Mouse (Mus musculus): ENCODE results near the gene Hist1h2be. TPM values are rescaled to one million over a fixed set of nuclear protein-coding genes. Genes with fewer than 3 reads are reported as not detected.
"Not testable (repeated sequence)": the region's sequence is repeated elsewhere in the genome, so short reads cannot be mapped to it uniquely, and the experiment has no call there.

The Hist1h2be gene
- total and polyA plus RNA-seq, 2 experiments from 2014 or later = 0.82 to 253 TPM

DNA sequence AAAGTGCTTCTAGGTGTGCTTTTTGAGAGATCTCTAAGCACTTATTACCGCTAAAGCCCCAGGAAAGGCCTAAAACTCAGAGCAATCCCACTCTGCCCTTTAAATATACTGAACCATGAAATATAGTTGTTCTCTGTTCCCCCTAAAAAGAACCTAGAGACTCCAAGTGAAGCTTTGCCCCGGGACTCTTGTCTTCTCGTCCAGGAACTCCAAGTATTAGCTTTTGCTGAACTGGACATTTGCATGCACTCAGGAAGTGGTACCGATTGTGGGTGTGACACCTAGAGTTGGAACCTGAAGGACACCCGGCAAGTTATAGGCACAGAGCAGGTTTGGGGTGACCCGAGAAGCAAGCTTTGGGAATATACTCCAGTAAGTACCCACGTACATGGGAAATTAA is 29.7 kb downstream of the Hist1h2be start:
- Histone ChIP-seq H3K4me3 (ENCODE audit: low read depth, low read length) (no peak overlapping the region), H3K27ac (ENCODE audit: low read depth) (no peak overlapping the region), H3K9ac (replicated peaks; ENCODE audit: low read depth, low read length) (no peak overlapping the region), H3K9me3 (replicated peaks; ENCODE audit: control insufficient read depth, low read length) (no peaks in the 10 kb centered on the region), H3K4me2 (ENCODE audit: low read depth, low read length) (no peak overlapping the region), H3K4me1 (ENCODE audit: control insufficient read depth, insufficient read depth) (0 out of 2 replicates have a peak, but pooled peaks cover 4% of the 10 kb centered on the region), H3K36me3 (replicated peaks; ENCODE audit: control insufficient read depth, insufficient read depth, low read length) (no peaks in the 10 kb centered on the region), H3K27me3 (ENCODE audit: control insufficient read depth, insufficient read depth, low read length) (no peaks in the 10 kb centered on the region)
- WGBS = 89% methylated on average over 7 of the region's 7 CpGs
- ATAC-seq (ENCODE audit: insufficient read depth, low read depth) = no peak
- TF ChIP-seq EP300 (IDR thresholded peaks at IDR 0.05; ENCODE audit: low read depth) = no peak
- TF ChIP-seq CTCF (IDR thresholded peaks at IDR 0.05; ENCODE audit: low read depth) = no peak
- no peak for DNase-seq (ENCODE audit: low spot score)

DNA sequence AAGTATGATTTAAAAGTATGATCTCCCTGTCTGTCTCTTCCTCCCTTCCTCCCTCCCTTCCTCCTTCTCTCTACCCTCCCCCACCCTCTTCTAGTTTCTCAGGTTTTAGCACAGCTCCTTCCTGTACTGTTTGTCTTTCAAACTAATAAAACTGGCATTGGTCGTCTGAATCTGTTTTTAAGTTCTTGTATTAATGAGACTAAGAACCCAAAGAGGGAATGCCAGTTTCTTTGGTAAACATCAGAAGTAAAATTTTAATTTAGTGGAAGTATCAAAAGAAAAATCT is 34.0 kb downstream of the Hist1h2be start:
- Histone ChIP-seq H3K9ac (replicated peaks; ENCODE audit: low read depth, low read length) (peak overlapping the region; percentile 64), H3K27ac (ENCODE audit: low read depth) (peak overlapping the region; percentile 99), H3K4me2 (ENCODE audit: low read depth, low read length) (peak overlapping the region; percentile 74), H3K9me3 (replicated peaks; ENCODE audit: control insufficient read depth, low read length) (no peaks in the 10 kb centered on the region), H3K36me3 (replicated peaks; ENCODE audit: control insufficient read depth, insufficient read depth, low read length) (no peaks in the 10 kb centered on the region), H3K4me1 (ENCODE audit: control insufficient read depth, insufficient read depth) (peaks cover 21% of the 10 kb centered on the region; the same call in 1 of the 2 replicates), H3K27me3 (ENCODE audit: control insufficient read depth, insufficient read depth, low read length) (no peaks in the 10 kb centered on the region), H3K4me3 (ENCODE audit: low read depth, low read length) (peak overlapping the region; percentile 62)
- peak; percentile 5 for DNase-seq (ENCODE audit: low spot score)
- no peak for ATAC-seq (ENCODE audit: insufficient read depth, low read depth)
- WGBS = 10% methylated on average over 1 of the region's 1 CpGs
- TF ChIP-seq EP300 (IDR thresholded peaks at IDR 0.05; ENCODE audit: low read depth) (no peak), CTCF (IDR thresholded peaks at IDR 0.05; ENCODE audit: low read depth) (no peak)

DNA sequence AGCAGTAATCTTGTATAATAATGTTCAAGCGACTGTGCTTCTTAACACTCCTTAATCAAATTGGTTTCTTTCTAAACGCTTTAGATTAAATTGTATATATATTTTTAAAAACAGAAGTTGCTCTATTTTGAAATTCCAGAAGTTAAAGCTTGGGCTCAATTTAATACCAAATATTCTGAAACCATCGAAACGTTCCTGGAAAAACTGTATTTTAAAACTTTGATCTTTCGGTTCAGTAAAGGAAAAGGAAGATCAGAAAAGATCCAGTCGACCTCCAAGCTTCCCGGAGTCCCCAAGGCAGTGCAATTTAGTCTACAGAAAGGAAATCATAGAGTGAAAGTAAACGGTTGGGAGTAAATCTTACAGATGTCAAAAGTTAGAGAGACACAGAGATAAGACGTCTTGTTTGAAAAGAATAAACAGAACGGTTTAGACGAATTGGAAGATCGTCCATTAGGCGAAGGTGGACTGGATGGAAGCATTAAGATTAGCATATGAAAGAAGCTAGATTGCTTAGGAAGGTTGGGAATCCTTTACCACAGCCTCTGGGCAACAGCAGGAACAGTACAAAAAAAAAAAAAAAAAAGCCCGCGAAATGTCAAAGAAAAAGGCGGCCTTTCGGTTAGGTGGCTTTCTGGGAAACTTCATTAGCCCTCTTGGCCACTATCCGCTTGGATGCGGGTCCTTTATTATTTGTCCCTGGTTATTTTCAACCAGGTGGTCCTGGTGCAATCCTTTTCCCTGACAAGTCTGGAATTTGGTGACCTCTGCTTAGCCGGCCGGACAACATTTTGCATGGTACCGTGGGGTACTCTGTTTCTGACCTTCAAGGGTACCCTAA is 34.6 kb downstream of the Hist1h2be start:
- peak overlapping the region; percentile 62 for H3K4me3 ChIP-seq (ENCODE audit: low read depth, low read length)
- H3K27ac ChIP-seq (ENCODE audit: low read depth) = peak overlapping the region; percentile 99
- ATAC-seq (ENCODE audit: insufficient read depth, low read depth) = no peak
- H3K9me3 ChIP-seq (replicated peaks; ENCODE audit: control insufficient read depth, low read length) = no peaks in the 10 kb centered on the region
- peaks cover 24% of the 10 kb centered on the region; the same call in 1 of the 2 replicates for H3K4me1 ChIP-seq (ENCODE audit: control insufficient read depth, insufficient read depth)
- H3K36me3 ChIP-seq (replicated peaks; ENCODE audit: control insufficient read depth, insufficient read depth, low read length) = no peaks in the 10 kb centered on the region
- no peaks in the 10 kb centered on the region for H3K27me3 ChIP-seq (ENCODE audit: control insufficient read depth, insufficient read depth, low read length)
- peak overlapping the region; percentile 64 for H3K9ac ChIP-seq (replicated peaks; ENCODE audit: low read depth, low read length)
- 2% methylated on average over 22 of the region's 22 CpGs for WGBS
- peak overlapping the region; percentile 74 for H3K4me2 ChIP-seq (ENCODE audit: low read depth, low read length)
- peak; percentile 14 for DNase-seq (ENCODE audit: low spot score)
- TF ChIP-seq EP300 (IDR thresholded peaks at IDR 0.05; ENCODE audit: low read depth) (no peak), CTCF (IDR thresholded peaks at IDR 0.05; ENCODE audit: low read depth) (no peak)

DNA sequence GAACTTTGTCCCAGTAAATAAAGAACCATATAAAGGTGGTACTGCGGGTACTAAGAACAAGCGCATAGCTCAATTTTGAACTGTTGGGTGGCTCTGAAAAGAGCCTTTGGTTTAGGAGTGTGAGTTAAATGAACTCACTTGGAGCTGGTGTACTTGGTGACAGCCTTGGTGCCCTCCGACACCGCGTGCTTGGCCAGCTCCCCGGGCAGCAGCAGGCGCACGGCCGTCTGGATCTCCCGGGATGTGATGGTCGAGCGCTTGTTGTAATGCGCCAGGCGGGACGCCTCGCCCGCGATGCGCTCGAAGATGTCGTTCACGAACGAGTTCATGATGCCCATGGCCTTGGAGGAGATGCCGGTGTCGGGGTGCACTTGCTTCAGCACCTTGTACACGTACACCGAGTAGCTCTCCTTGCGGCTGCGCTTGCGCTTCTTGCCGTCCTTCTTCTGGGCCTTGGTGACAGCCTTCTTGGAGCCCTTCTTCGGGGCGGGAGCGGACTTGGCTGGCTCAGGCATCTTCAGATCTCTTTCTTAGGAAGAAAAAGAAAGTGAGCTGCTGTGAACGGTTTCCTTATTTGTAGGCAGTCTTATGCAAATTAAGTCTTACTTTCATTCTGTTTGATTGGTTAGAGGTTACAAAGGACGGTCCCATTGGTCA is 35.4 kb downstream of the Hist1h2be start:
- H3K4me2 ChIP-seq (ENCODE audit: low read depth, low read length) = peak overlapping the region; percentile 74
- H3K9ac ChIP-seq (replicated peaks; ENCODE audit: low read depth, low read length) = peak overlapping the region; percentile 82
- H3K4me1 ChIP-seq (ENCODE audit: control insufficient read depth, insufficient read depth) = peaks cover 24% of the 10 kb centered on the region; the same call in 1 of the 2 replicates
- ATAC-seq (ENCODE audit: insufficient read depth, low read depth) = peak; percentile 78
- H3K9me3 ChIP-seq (replicated peaks; ENCODE audit: control insufficient read depth, low read length); H3K36me3 ChIP-seq (replicated peaks; ENCODE audit: control insufficient read depth, insufficient read depth, low read length); H3K27me3 ChIP-seq (ENCODE audit: control insufficient read depth, insufficient read depth, low read length): not testable (repeated sequence)
- under 1% methylated on average over 23 of the region's 36 CpGs for WGBS
- peak overlapping the region; percentile 62 for H3K4me3 ChIP-seq (ENCODE audit: low read depth, low read length)
- DNase-seq (ENCODE audit: low spot score) = peak; percentile 97
- TF ChIP-seq EP300 (IDR thresholded peaks at IDR 0.05; ENCODE audit: low read depth) = 0 out of 2 replicates have a peak, but pooled peaks have one; percentile 43
- H3K27ac ChIP-seq (ENCODE audit: low read depth) = peak overlapping the region; percentile 99

DNA sequence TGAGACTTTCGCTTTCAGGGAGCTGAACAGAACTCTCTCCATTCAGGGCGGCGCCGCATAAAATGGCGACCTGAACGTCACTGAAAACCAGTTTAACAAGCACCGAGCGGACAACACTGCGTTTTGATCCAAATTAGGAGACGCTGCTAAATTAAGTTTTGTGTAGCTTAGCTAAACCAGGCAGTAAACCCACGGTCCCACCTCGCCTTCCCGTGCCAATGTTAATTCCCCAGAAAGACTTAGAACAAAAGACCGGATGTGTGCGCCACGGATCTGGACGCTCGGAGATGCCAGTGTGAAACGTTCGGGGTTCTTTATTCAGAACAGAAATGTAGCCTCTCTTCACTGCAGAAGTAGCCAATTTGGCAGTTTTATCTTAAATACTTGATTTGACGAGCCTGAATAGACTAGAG is 35.9 kb downstream of the Hist1h2be start:
- under 1% methylated on average over 21 of the region's 21 CpGs for WGBS
- no peaks in the 10 kb centered on the region for H3K36me3 ChIP-seq (replicated peaks; ENCODE audit: control insufficient read depth, insufficient read depth, low read length)
- H3K27ac ChIP-seq (ENCODE audit: low read depth) = peak overlapping the region; percentile 99
- DNase-seq (ENCODE audit: low spot score) (peak; percentile 74), ATAC-seq (ENCODE audit: insufficient read depth, low read depth) (peak; percentile 31; the same call in 1 of the 2 replicates)
- H3K9me3 ChIP-seq (replicated peaks; ENCODE audit: control insufficient read depth, low read length) = no peaks in the 10 kb centered on the region
- H3K27me3 ChIP-seq (ENCODE audit: control insufficient read depth, insufficient read depth, low read length) = no peaks in the 10 kb centered on the region
- H3K4me1 ChIP-seq (ENCODE audit: control insufficient read depth, insufficient read depth) = peaks cover 24% of the 10 kb centered on the region; the same call in 1 of the 2 replicates
- peak overlapping the region; percentile 74 for H3K4me2 ChIP-seq (ENCODE audit: low read depth, low read length)
- H3K9ac ChIP-seq (replicated peaks; ENCODE audit: low read depth, low read length) = peak overlapping the region; percentile 82
- H3K4me3 ChIP-seq (ENCODE audit: low read depth, low read length) = peak overlapping the region; percentile 62
- no peak for TF ChIP-seq CTCF (IDR thresholded peaks at IDR 0.05; ENCODE audit: low read depth)
- TF ChIP-seq EP300 (IDR thresholded peaks at IDR 0.05; ENCODE audit: low read depth) = no peak

Data from heart, postnatal 0 days (tissue).